Mouse (Mus musculus) testis, adult 2 months (tissue): ENCODE measurements around the gene Gabrr3.

ENCODE experiments used
- CTCF ChIP-seq: fragments of 200-500 bp; IDR thresholded peaks from 2 replicates; pipeline ENCODE4 v1.5.1; 2012; ENCODE audit warnings: low read depth, mild to moderate bottlenecking, inconsistent platforms, low read length, moderate library complexity; ENCODE audit not compliant: control insufficient read depth, insufficient read depth, insufficient replicate concordance
- POLR2A ChIP-seq: fragments of 200-500 bp; IDR thresholded peaks from 2 replicates; pipeline ENCODE4 v1.6.1; 2012; ENCODE audit warnings: low read depth, mild to moderate bottlenecking, inconsistent platforms, low read length, moderate library complexity; ENCODE audit not compliant: control insufficient read depth

DNA sequence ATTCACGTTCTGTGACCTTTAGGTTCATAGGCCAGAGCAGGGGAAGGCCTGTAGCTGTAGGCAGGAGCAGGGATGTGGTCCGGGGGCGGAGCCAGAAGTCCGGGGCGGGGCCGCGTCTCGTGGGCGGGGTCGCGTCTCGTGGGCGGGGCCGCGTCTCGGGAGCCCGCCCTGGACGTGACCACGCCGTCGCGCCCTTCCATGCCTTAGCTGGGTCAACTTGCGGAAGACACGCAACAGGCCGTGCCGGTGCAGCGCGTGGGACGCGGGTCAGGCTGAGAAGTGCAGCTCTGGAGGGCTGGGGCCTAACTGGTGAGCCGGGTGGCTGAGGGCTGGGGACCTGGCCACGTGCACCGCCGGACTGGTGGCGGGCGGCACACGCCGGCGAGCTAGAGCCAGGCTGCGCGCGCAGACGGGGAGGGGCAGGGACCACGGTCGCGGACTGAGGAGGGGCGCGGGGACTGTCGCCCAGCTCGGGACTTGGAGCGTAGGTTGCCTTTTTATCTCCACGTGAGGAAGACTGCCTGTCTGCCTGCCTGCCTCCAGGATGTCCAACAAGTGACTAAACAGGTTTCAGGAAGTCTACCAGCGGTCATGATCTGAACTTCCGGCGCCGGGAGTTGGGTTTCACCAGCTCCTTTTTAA is 64.6 kb downstream of the Gabrr3 start, which contains the start of gene Riox2:
- TF ChIP-seq POLR2A (peak; percentile 48; the same call in 1 of the 2 replicates), CTCF (peak; percentile 4; the same call in 1 of the 2 replicates)
